Mouse (Mus musculus) ovary, postnatal 14 days (tissue): ENCODE data around the gene Gm11214.
A peak's percentile ranks its signal among the peaks of the same experiment; 100 is the strongest.

Source experiments
- DNase-seq: peaks from one replicate; pipeline ENCODE4 v3.0.0; 2022; ENCODE audit warnings: low spot score

Gm11214 gene

DNA sequence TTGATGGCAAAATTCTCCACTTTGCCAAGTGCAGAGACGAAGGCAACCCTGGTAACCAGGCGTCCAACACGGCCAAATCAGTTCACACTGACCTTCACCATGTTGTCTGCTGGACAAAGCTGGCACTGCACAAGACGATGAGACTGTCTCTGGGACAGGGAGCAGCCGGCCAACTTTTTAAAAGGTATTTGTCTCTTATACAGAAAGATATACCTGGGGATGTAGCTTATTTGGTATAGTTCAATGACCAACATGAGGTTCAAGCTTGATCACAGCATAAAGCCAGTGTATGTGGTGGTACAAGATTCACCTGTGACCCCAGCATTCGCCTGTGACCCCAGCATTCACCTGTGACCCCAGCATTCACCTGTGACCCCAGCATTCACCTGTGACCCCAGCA is at the start of gene Gm11214:
Gm11214 (minus strand) TSS at position 101 of the 400 bp plus-strand sequence.
- DNase-seq: no peak

DNA sequence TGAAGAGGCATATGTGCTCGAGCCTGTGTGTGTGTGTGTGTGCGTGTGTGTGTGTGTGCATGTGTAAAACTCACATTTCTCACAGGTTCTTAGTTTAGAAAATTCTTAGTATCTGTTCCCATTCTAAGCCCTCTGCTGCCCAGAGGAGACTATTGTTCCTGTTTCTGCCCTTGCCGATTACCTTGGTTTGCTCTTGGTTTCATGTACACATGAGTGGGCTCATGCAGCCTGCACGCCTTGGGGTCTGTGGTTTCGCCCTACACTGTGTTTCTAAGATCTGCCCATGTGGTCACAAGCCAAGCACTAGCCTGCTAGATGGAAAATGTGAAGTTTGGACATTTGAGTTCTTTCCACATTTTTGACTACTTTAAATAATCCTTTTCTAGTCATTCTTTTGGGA is 48.7 kb upstream of the Gm11214 start:
- DNase-seq: no peak

- DNase-seq: no peak
These were observed 47.4 kb upstream of the Gm11214 start for GRCm38 (mm10) chr4:63710431-63711220.

GRCm38 (mm10) chr4:63706279-63706971 is 43.2 kb upstream of the Gm11214 start:
- DNase-seq: no peak

DNA sequence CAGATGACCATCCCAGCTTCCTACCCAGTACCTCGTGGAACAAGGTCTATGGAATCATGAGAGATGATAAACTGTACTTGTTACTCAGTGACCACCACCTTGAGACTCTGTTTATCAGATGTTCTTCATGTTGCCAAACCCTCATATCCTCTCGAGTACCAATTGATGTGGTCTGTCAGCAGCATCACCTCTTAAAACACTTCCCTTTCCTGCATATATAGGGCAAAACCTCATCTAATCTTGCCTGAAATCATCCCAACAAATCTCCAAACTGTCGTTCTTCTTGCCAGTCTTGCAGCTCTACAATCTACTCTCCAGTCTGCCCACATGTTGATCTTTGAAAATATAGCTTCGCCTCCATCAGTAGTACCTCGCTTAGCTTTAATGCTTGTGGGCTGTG is 41.1 kb upstream of the Gm11214 start:
- no peak for DNase-seq

- no peak for DNase-seq
These were observed 40.5 kb upstream of the Gm11214 start for GRCm38 (mm10) chr4:63703686-63704085.

- no peak for DNase-seq
These were observed 39.0 kb upstream of the Gm11214 start for GRCm38 (mm10) chr4:63702006-63702704.

GRCm38 (mm10) chr4:63699749-63700148 is 36.6 kb upstream of the Gm11214 start:
- DNase-seq: no peak

DNA sequence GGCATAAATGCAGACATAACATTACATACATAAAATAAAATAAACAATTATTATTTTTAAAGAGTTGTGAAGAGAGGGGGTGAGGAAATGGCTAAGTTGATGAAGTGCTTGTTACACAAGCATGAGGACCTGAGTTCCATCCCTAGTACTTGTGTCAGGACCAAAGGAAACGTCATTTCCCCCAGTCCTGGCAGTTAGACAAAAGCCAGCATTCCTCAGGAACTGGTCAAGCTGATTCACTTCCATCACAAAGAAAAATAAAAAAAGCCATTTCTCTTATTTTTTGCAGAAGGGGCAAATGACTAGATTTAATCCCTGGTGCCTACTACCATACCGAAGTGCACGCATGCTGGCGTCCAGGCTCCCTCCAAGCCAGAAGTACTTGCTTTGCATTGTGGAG is 33.7 kb upstream of the Gm11214 start:
- DNase-seq: no peak

GRCm38 (mm10) chr4:63692351-63692750 is 29.2 kb upstream of the Gm11214 start:
- no peak for DNase-seq

DNA sequence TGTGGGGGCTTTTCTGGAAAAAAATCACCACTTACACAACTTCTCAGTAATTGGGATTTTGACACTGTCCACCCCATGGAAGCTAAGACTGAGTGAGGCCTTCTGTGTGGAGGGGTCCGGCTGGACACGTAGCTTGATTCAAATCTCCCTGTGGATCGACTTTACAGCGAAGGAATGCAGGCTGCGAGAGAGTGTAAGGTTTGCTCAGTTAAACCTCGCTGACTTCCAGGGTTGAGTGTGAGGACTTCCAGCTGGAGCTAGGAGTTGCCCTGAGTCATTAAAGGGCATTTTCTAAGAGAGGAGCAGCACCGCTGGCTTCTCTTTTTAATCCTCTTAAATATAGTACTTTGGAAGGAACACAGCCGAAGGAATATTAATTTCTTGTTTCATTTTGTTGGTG is 24.2 kb upstream of the Gm11214 start:
- DNase-seq: no peak

DNA sequence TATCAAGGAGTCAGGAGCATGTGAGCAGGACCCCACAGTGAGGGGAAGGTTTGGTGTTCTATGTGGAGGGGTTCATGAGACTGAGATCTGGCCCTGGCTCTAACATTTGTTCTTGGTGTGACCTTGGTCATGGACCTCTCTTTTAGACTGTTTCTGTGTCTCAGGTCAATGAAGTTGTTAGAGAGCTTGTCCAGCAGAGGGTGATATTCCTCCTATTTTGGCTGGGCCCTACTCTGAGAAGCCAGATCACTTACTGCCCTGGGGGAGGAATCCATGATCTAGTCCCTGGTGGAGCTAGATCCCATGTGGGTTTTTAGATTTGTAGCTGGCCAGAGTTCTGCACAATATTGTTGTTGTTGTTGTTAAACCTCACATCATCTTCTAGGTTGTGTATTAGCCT is 23.0 kb upstream of the Gm11214 start:
- DNase-seq: peak; percentile 12

GRCm38 (mm10) chr4:63685253-63685525 is 22.0 kb upstream of the Gm11214 start:
- DNase-seq: no peak

GRCm38 (mm10) chr4:63684412-63685252 is 21.5 kb upstream of the Gm11214 start:
- no peak for DNase-seq

DNA sequence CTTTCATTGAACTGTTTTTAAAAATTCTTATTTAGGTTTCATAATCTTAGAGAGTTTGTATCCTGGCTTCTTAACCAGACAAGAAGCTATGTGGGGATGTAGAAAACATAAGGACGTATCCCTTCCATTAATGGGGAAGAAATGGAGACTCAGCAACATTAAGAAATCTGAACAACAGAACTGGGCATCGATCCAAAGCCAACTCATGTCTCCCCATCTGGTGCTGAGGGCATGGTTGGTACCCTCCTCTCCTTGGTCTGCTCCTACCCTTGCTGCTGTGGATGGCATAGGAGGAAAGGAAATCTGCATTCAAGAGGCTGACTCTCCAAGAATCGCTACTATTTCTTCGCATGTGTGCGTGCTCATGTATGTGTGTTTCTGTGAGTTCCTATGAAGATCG is 20.5 kb upstream of the Gm11214 start:
- DNase-seq: no peak

DNA sequence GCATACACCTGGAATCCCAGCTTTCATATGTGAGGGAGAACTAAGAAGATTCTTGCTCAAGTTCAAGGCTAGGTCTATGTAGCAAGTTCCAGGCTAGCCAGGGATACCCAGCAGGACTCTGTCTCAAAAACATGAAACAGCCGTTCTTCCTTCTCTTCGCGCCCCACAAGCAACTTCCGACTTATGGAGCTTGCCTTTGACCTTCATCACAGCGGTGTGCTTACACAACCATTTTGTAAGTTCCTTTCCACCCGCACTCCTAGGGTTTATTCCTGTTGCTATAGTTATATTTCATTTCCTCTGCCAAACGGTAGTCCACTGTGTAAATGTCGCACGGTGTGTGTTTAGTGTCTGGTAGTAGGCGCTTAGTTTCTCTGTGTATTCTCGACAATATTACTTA is 19.9 kb upstream of the Gm11214 start:
- DNase-seq: no peak

GRCm38 (mm10) chr4:63682441-63682840 is 19.3 kb upstream of the Gm11214 start:
- DNase-seq: no peak

GRCm38 (mm10) chr4:63681557-63681956 is 18.4 kb upstream of the Gm11214 start:
- no peak for DNase-seq

- no peak for DNase-seq
These were observed 11.9 kb upstream of the Gm11214 start for GRCm38 (mm10) chr4:63675128-63675527.

DNA sequence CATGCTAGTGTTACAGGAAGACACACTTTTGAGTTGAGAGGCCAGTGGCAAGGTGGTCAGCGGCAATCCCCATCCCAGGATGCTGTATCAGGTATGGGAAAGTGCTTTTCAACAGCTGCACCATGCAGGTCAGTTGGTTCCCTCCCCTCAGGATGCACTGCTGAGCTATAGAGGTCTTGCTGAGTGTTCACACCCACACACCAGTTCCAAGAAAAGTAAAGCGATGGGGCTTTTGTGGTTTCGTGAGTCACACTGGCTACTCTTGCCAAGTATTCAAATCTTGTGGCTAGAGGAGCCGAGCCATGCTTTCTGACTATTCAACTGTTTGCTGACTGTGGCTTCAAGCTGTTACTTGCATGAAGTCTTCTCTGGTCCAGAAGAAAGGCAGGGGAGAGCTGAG is 5.1 kb upstream of the Gm11214 start:
- no peak for DNase-seq

DNA sequence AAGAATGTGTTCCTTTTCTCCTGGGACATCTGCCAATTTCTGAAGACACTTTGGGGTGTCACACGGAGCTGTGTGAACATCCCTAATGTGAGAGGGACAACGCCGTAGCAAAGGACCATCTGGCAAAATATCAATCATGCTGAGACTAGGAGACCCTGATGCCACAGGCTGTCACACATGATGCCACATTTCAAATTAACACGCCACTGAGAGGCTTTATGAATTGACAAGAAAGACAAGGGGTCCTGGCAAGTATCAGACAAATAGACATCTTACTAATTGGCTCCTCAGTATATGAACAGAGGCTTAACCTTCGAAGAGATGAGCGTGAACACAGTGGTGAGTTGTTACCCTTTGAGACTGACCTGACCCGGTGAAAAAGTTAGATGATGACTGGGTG is 2.6 kb upstream of the Gm11214 start:
- DNase-seq: no peak

- DNase-seq: no peak
These were observed 1.3 kb downstream of the Gm11214 start for GRCm38 (mm10) chr4:63661857-63662256.
